Mouse (Mus musculus) neural tube, embryonic 12.5 days (tissue): Measurements from ENCODE around the gene Ptprn2. TPM values are rescaled to one million over a fixed set of nuclear protein-coding genes. Genes with fewer than 3 reads are reported as not detected.

Experiments used
- ATAC-seq: fragments of 200-750 bp; cut with Nextera tagmentation; 2 replicates; pipeline ENCODE4 v1.8.0; 2017; ENCODE audit warnings: low read depth, mild to moderate bottlenecking, moderate TSS enrichment, moderate library complexity; ENCODE audit not compliant: low FRiP score
- H3K27ac ChIP-seq: fragments of 300-500 bp; sonication (generic); 2 replicates; pipeline ENCODE4 v1.5.1; 2016
- H3K27me3 ChIP-seq: fragments of 300-500 bp; sonication (generic); replicated peaks from 2 replicates; pipeline ENCODE4 v1.6.1; 2016; ENCODE audit warnings: mild to moderate bottlenecking
- H3K36me3 ChIP-seq: fragments of 300-500 bp; sonication (generic); 2 replicates; pipeline ENCODE4 v1.6.1; 2016; ENCODE audit warnings: mild to moderate bottlenecking
- H3K4me1 ChIP-seq: fragments of 300-500 bp; sonication (generic); 2 replicates; pipeline ENCODE4 v1.6.1; 2016
- H3K4me2 ChIP-seq: fragments of 300-500 bp; sonication (generic); replicated peaks from 2 replicates; pipeline ENCODE4 v1.6.1; 2016; ENCODE audit warnings: mild to moderate bottlenecking
- H3K4me3 ChIP-seq: fragments of 300-500 bp; sonication (generic); 2 replicates; pipeline ENCODE4 v1.5.1; 2016
- H3K9ac ChIP-seq: fragments of 300-500 bp; sonication (generic); 2 replicates; pipeline ENCODE4 v1.6.1; 2016; ENCODE audit warnings: mild to moderate bottlenecking
- H3K9me3 ChIP-seq: fragments of 300-500 bp; sonication (generic); 2 replicates; pipeline ENCODE4 v1.6.1; 2016; ENCODE audit warnings: mild to moderate bottlenecking
- WGBS: fragments of 180-500 bp; shearing (Covaris S2); methylation state at CpG from one replicate; pipeline ENCODE4 v1.1.7; 2016; 5-methylcytosine and 5-hydroxymethylcytosine counted together
- polyA plus RNA-seq: library from polyadenylated mRNA; unstranded; fragments of >200 nt; fragmentation: Nextera tagmentation; extraction: Ambion mirVana; gene quantifications from 2 replicates; pipeline ENCODE4 v1.2.1, GENCODE M21; 2016

The Ptprn2 gene
- polyA plus RNA-seq, 1 experiment from 2014 or later, result 4.9 TPM

GRCm38 (mm10) chr12:116773344-116773743, 287.8 kb downstream of the Ptprn2 start:
- peaks cover 4% of the 10 kb centered on the region; the same call in 1 of the 2 replicates for H3K4me1 ChIP-seq
- no peak overlapping the region for H3K4me2 ChIP-seq
- ATAC-seq, result no peak
- H3K4me3 ChIP-seq, result no peak overlapping the region
- H3K9me3 ChIP-seq, result no peaks in the 10 kb centered on the region
- H3K27me3 ChIP-seq, result no peaks in the 10 kb centered on the region
- 97% methylated on average over 3 of the region's 3 CpGs for WGBS
- no peak overlapping the region for H3K9ac ChIP-seq
- no peak overlapping the region for H3K27ac ChIP-seq
- H3K36me3 ChIP-seq, result no peaks in the 10 kb centered on the region

GRCm38 (mm10) chr12:116776447-116776846, 290.9 kb downstream of the Ptprn2 start:
- Histone ChIP-seq H3K27ac (no peak overlapping the region), H3K27me3 (no peaks in the 10 kb centered on the region), H3K4me3 (no peak overlapping the region), H3K4me2 (no peak overlapping the region), H3K9ac (no peak overlapping the region), H3K36me3 (no peaks in the 10 kb centered on the region), H3K4me1 (peaks cover 4% of the 10 kb centered on the region; the same call in 1 of the 2 replicates), H3K9me3 (no peaks in the 10 kb centered on the region)
- WGBS, result 94% methylated on average over 8 of the region's 8 CpGs
- ATAC-seq, result no peak

GRCm38 (mm10) chr12:116778095-116779090, 292.9 kb downstream of the Ptprn2 start:
- H3K9ac ChIP-seq, result no peak overlapping the region
- no peak for ATAC-seq
- no peaks in the 10 kb centered on the region for H3K36me3 ChIP-seq
- no peaks in the 10 kb centered on the region for H3K27me3 ChIP-seq
- H3K4me2 ChIP-seq, result no peak overlapping the region
- WGBS, result 52% methylated on average over 4 of the region's 4 CpGs
- H3K27ac ChIP-seq, result no peak overlapping the region
- H3K4me3 ChIP-seq, result no peak overlapping the region
- H3K9me3 ChIP-seq, result no peaks in the 10 kb centered on the region
- H3K4me1 ChIP-seq, result no peaks in the 10 kb centered on the region

- Histone ChIP-seq H3K9me3 (no peaks in the 10 kb centered on the region), H3K9ac (no peak overlapping the region), H3K4me3 (no peak overlapping the region), H3K36me3 (no peaks in the 10 kb centered on the region), H3K27ac (no peak overlapping the region), H3K4me1 (no peaks in the 10 kb centered on the region), H3K4me2 (no peak overlapping the region), H3K27me3 (no peaks in the 10 kb centered on the region)
- WGBS, result 93% methylated on average over 1 of the region's 1 CpGs
- ATAC-seq, result no peak
Observed at GRCm38 (mm10) chr12:116780419-116780818, 294.9 kb downstream of the Ptprn2 start.

- Histone ChIP-seq H3K9me3 (no peaks in the 10 kb centered on the region), H3K4me1 (no peaks in the 10 kb centered on the region), H3K27ac (no peak overlapping the region), H3K9ac (no peak overlapping the region), H3K4me2 (no peak overlapping the region), H3K27me3 (no peaks in the 10 kb centered on the region), H3K4me3 (no peak overlapping the region), H3K36me3 (no peaks in the 10 kb centered on the region)
- 89% methylated on average over 3 of the region's 3 CpGs for WGBS
- ATAC-seq, result no peak
Observed at GRCm38 (mm10) chr12:116785731-116786130, 300.2 kb downstream of the Ptprn2 start.

- 85% methylated on average over 3 of the region's 3 CpGs for WGBS
- Histone ChIP-seq H3K4me3 (no peak overlapping the region), H3K27me3 (no peaks in the 10 kb centered on the region), H3K36me3 (no peaks in the 10 kb centered on the region), H3K9me3 (no peaks in the 10 kb centered on the region), H3K27ac (no peak overlapping the region), H3K4me1 (no peaks in the 10 kb centered on the region), H3K4me2 (no peak overlapping the region), H3K9ac (no peak overlapping the region)
- ATAC-seq, result no peak
Observed at GRCm38 (mm10) chr12:116788346-116788745, 302.8 kb downstream of the Ptprn2 start.

GRCm38 (mm10) chr12:116803331-116803730, 317.8 kb downstream of the Ptprn2 start:
- no peak overlapping the region for H3K4me2 ChIP-seq
- no peak for ATAC-seq
- no peaks in the 10 kb centered on the region for H3K27me3 ChIP-seq
- no peak overlapping the region for H3K9ac ChIP-seq
- 92% methylated on average over 5 of the region's 5 CpGs for WGBS
- no peaks in the 10 kb centered on the region for H3K9me3 ChIP-seq
- H3K27ac ChIP-seq, result no peak overlapping the region
- peaks cover 3% of the 10 kb centered on the region; the same call in 1 of the 2 replicates for H3K4me1 ChIP-seq
- no peaks in the 10 kb centered on the region for H3K36me3 ChIP-seq
- no peak overlapping the region for H3K4me3 ChIP-seq

GRCm38 (mm10) chr12:116804712-116805111, 319.2 kb downstream of the Ptprn2 start:
- Histone ChIP-seq H3K36me3 (no peaks in the 10 kb centered on the region), H3K27ac (no peak overlapping the region), H3K4me3 (no peak overlapping the region), H3K9ac (no peak overlapping the region), H3K9me3 (no peaks in the 10 kb centered on the region), H3K27me3 (no peaks in the 10 kb centered on the region), H3K4me1 (peaks cover 3% of the 10 kb centered on the region; the same call in 1 of the 2 replicates), H3K4me2 (no peak overlapping the region)
- ATAC-seq, result no peak
- 74% methylated on average over 2 of the region's 2 CpGs for WGBS

- WGBS, result 80% methylated on average over 2 of the region's 2 CpGs
- Histone ChIP-seq H3K27ac (no peak overlapping the region), H3K4me3 (no peak overlapping the region), H3K36me3 (no peaks in the 10 kb centered on the region), H3K9ac (no peak overlapping the region), H3K9me3 (no peaks in the 10 kb centered on the region), H3K4me1 (peaks cover 3% of the 10 kb centered on the region; the same call in 1 of the 2 replicates), H3K4me2 (no peak overlapping the region), H3K27me3 (no peaks in the 10 kb centered on the region)
- ATAC-seq, result no peak
Observed at GRCm38 (mm10) chr12:116805129-116805809, 319.7 kb downstream of the Ptprn2 start.

- H3K27me3 ChIP-seq, result no peaks in the 10 kb centered on the region
- 90% methylated on average over 2 of the region's 2 CpGs for WGBS
- H3K9me3 ChIP-seq, result no peaks in the 10 kb centered on the region
- no peak overlapping the region for H3K4me2 ChIP-seq
- no peak overlapping the region for H3K9ac ChIP-seq
- no peaks in the 10 kb centered on the region for H3K36me3 ChIP-seq
- H3K27ac ChIP-seq, result no peak overlapping the region
- H3K4me1 ChIP-seq, result peaks cover 3% of the 10 kb centered on the region; the same call in 1 of the 2 replicates
- no peak for ATAC-seq
- no peak overlapping the region for H3K4me3 ChIP-seq
Observed at GRCm38 (mm10) chr12:116806089-116806488, 320.6 kb downstream of the Ptprn2 start.

GRCm38 (mm10) chr12:116813012-116813411, 327.5 kb downstream of the Ptprn2 start:
- WGBS, result 79% methylated on average over 5 of the region's 5 CpGs
- no peak for ATAC-seq
- no peaks in the 10 kb centered on the region for H3K4me1 ChIP-seq
- H3K36me3 ChIP-seq, result no peaks in the 10 kb centered on the region
- no peak overlapping the region for H3K27ac ChIP-seq
- H3K4me3 ChIP-seq, result no peak overlapping the region
- H3K9me3 ChIP-seq, result no peaks in the 10 kb centered on the region
- H3K4me2 ChIP-seq, result no peak overlapping the region
- H3K9ac ChIP-seq, result no peak overlapping the region
- H3K27me3 ChIP-seq, result no peaks in the 10 kb centered on the region

GRCm38 (mm10) chr12:116819836-116820235, 334.3 kb downstream of the Ptprn2 start:
- Histone ChIP-seq H3K27me3 (no peaks in the 10 kb centered on the region), H3K4me2 (no peak overlapping the region), H3K9ac (no peak overlapping the region), H3K36me3 (no peaks in the 10 kb centered on the region), H3K4me3 (no peak overlapping the region), H3K9me3 (no peaks in the 10 kb centered on the region), H3K4me1 (no peaks in the 10 kb centered on the region), H3K27ac (no peak overlapping the region)
- WGBS, result 86% methylated on average over 2 of the region's 2 CpGs
- no peak for ATAC-seq
